Mouse (Mus musculus) heart, adult 11 months (tissue): Measurements from ENCODE around the gene Rab34.

Experiments used
- DNase-seq: peaks from one replicate; pipeline ENCODE4 v3.0.0; 2022

The Rab34 gene

GRCm38 (mm10) chr11:78215709-78216317 lies 27.6 kb downstream of the Rab34 start:
- no peak for DNase-seq

- DNase-seq: no peak
Measured at GRCm38 (mm10) chr11:78223586-78223985, 35.4 kb downstream of the Rab34 start.

- DNase-seq: no peak
Measured at GRCm38 (mm10) chr11:78231518-78231917, 43.3 kb downstream of the Rab34 start.

- DNase-seq: peak; percentile 90
Measured at GRCm38 (mm10) chr11:78240193-78240857, 52.1 kb downstream of the Rab34 start.
